Mouse (Mus musculus) ES-Bruce4 (cell line): ENCODE measurements around the gene Rtl5. TPM values are rescaled to one million over a fixed set of nuclear protein-coding genes. Genes with fewer than 3 reads are reported as not detected.

Experiments
- H3K27ac ChIP-seq: 2 replicates; pipeline ENCODE4 v1.5.1; 2012; ENCODE audit warnings: low read length, inconsistent platforms; ENCODE audit not compliant: insufficient read depth
- H3K27me3 ChIP-seq: 2 replicates; pipeline ENCODE4 v1.6.1; 2012; ENCODE audit warnings: mild to moderate bottlenecking, low read length, inconsistent platforms; ENCODE audit not compliant: control insufficient read depth, poor library complexity, insufficient read depth, severe bottlenecking
- H3K36me3 ChIP-seq: 2 replicates; pipeline ENCODE4 v1.6.1; 2012; ENCODE audit warnings: inconsistent platforms, mild to moderate bottlenecking, low read length, moderate library complexity; ENCODE audit not compliant: control insufficient read depth, poor library complexity, insufficient read depth, severe bottlenecking
- H3K4me1 ChIP-seq: one replicate; pipeline ENCODE4 v1.8.1; 2011; ENCODE audit warnings: low read length; ENCODE audit not compliant: control insufficient read depth, insufficient read depth
- H3K4me3 ChIP-seq: 2 replicates; pipeline ENCODE4 v1.5.1; 2011; ENCODE audit warnings: low read depth, mild to moderate bottlenecking, low read length
- H3K9ac ChIP-seq: 2 replicates; pipeline ENCODE4 v1.6.1; 2012; ENCODE audit warnings: low read depth, mild to moderate bottlenecking, inconsistent platforms; ENCODE audit not compliant: poor library complexity, severe bottlenecking
- H3K9me3 ChIP-seq: replicated peaks from 2 replicates; pipeline ENCODE4 v1.6.1; 2012; ENCODE audit warnings: mild to moderate bottlenecking, low read length, inconsistent platforms; ENCODE audit not compliant: control insufficient read depth, poor library complexity, insufficient read depth, severe bottlenecking
- CTCF ChIP-seq: IDR thresholded peaks from one replicate; pipeline ENCODE4 v1.8.1; 2011; ENCODE audit warnings: low read depth, low read length
- EP300 ChIP-seq: IDR thresholded peaks from 2 replicates; pipeline ENCODE4 v1.6.1; 2011; ENCODE audit warnings: low read depth, low read length; ENCODE audit not compliant: insufficient read depth
- POLR2A ChIP-seq: IDR thresholded peaks from one replicate; pipeline ENCODE4 v1.8.1; 2011; ENCODE audit warnings: low read length; ENCODE audit not compliant: insufficient read depth
- polyA plus RNA-seq: library from polyadenylated mRNA; stranded (reverse); fragments of >200 nt; gene quantifications from 2 replicates; pipeline ENCODE4 v1.2.4, GENCODE M21; 2011; ENCODE audit warnings: low read depth; ENCODE audit not compliant: missing spikeins, insufficient read depth, insufficient read length

The Rtl5 gene
- polyA plus RNA-seq, 1 experiment, result not detected

- Histone ChIP-seq H3K36me3 (no peaks in the 10 kb centered on the region), H3K9ac (no peak overlapping the region), H3K27ac (no peak overlapping the region), H3K4me3 (no peak overlapping the region), H3K27me3 (no peaks in the 10 kb centered on the region), H3K4me1 (no peaks in the 10 kb centered on the region), H3K9me3 (no peaks in the 10 kb centered on the region)
- TF ChIP-seq EP300, result no peak
- TF ChIP-seq CTCF, result no peak
- TF ChIP-seq POLR2A, result no peak
Observed at GRCm38 (mm10) chrX:102094381-102094904, 23.3 kb upstream of the Rtl5 start.

GRCm38 (mm10) chrX:102090605-102091004, 19.5 kb upstream of the Rtl5 start:
- Histone ChIP-seq H3K27ac (no peak overlapping the region), H3K36me3 (no peaks in the 10 kb centered on the region), H3K4me3 (no peak overlapping the region), H3K9me3 (no peaks in the 10 kb centered on the region), H3K9ac (no peak overlapping the region), H3K4me1 (no peaks in the 10 kb centered on the region), H3K27me3 (no peaks in the 10 kb centered on the region)
- TF ChIP-seq CTCF (no peak), EP300 (no peak), POLR2A (no peak)

GRCm38 (mm10) chrX:102085798-102086443, 14.8 kb upstream of the Rtl5 start:
- Histone ChIP-seq H3K4me1 (no peaks in the 10 kb centered on the region), H3K4me3 (no peak overlapping the region), H3K9ac (no peak overlapping the region), H3K9me3 (no peaks in the 10 kb centered on the region), H3K27me3 (no peaks in the 10 kb centered on the region), H3K27ac (no peak overlapping the region), H3K36me3 (no peaks in the 10 kb centered on the region)
- no peak for TF ChIP-seq CTCF
- no peak for TF ChIP-seq POLR2A
- no peak for TF ChIP-seq EP300

- TF ChIP-seq POLR2A, result no peak
- TF ChIP-seq CTCF, result no peak
- no peak for TF ChIP-seq EP300
- no peaks in the 10 kb centered on the region for H3K9me3 ChIP-seq
- no peaks in the 10 kb centered on the region for H3K36me3 ChIP-seq
- no peaks in the 10 kb centered on the region for H3K27me3 ChIP-seq
- H3K27ac ChIP-seq, result no peak overlapping the region
- H3K4me3 ChIP-seq, result no peak overlapping the region
- H3K4me1 ChIP-seq, result no peaks in the 10 kb centered on the region
- no peak overlapping the region for H3K9ac ChIP-seq
Observed at GRCm38 (mm10) chrX:102082340-102082739, 11.2 kb upstream of the Rtl5 start.

- Histone ChIP-seq H3K4me3 (no peak overlapping the region), H3K27me3 (no peaks in the 10 kb centered on the region)
Observed at GRCm38 (mm10) chrX:102081573-102082279, 10.6 kb upstream of the Rtl5 start.

GRCm38 (mm10) chrX:102081076-102081475, 10.0 kb upstream of the Rtl5 start:
- Histone ChIP-seq H3K27me3 (no peaks in the 10 kb centered on the region), H3K4me3 (no peak overlapping the region), H3K36me3 (no peaks in the 10 kb centered on the region), H3K9me3 (no peaks in the 10 kb centered on the region), H3K9ac (no peak overlapping the region), H3K27ac (no peak overlapping the region), H3K4me1 (no peaks in the 10 kb centered on the region)
- TF ChIP-seq CTCF, result no peak
- no peak for TF ChIP-seq POLR2A
- TF ChIP-seq EP300, result no peak

More at GRCm38 (mm10) chrX:102081573-102082279, 10.6 kb upstream of the Rtl5 start:
- Histone ChIP-seq H3K27ac (no peak overlapping the region), H3K4me1 (no peaks in the 10 kb centered on the region), H3K9ac (no peak overlapping the region), H3K36me3 (no peaks in the 10 kb centered on the region), H3K9me3 (no peaks in the 10 kb centered on the region)
- no peak for TF ChIP-seq EP300
- TF ChIP-seq CTCF, result no peak
- TF ChIP-seq POLR2A, result no peak
